Mouse (Mus musculus) bone marrow macrophage, adult 2 months (primary cell): ENCODE results near the gene Prrg1.

Source experiments
- CTCF ChIP-seq: IDR thresholded peaks from 2 replicates; pipeline ENCODE4 v1.5.1; 2012; ENCODE audit warnings: low read depth, mild to moderate bottlenecking, low read length, moderate library complexity
- POLR2A ChIP-seq: IDR thresholded peaks from 2 replicates; pipeline ENCODE4 v1.6.1; 2012; ENCODE audit warnings: mild to moderate bottlenecking, low read depth, low read length, borderline replicate concordance

GRCm38 (mm10) chrX:78563451-78563850 is 20.2 kb downstream of the Prrg1 start:
- TF ChIP-seq CTCF (no peak), POLR2A (no peak)
